Mouse (Mus musculus) olfactory bulb, adult 2 months (tissue): ENCODE results near the gene Mpv17.

Source experiments
- CTCF ChIP-seq: fragments of 200-500 bp; IDR thresholded peaks from 2 replicates; pipeline ENCODE4 v1.5.1; 2012; ENCODE audit warnings: low read depth, mild to moderate bottlenecking, low read length, moderate library complexity; ENCODE audit not compliant: insufficient read depth
- POLR2A ChIP-seq: fragments of 200-500 bp; IDR thresholded peaks from 2 replicates; pipeline ENCODE4 v1.6.1; 2012; ENCODE audit warnings: mild to moderate bottlenecking, low read depth, low read length, moderate library complexity; ENCODE audit not compliant: insufficient read depth

DNA sequence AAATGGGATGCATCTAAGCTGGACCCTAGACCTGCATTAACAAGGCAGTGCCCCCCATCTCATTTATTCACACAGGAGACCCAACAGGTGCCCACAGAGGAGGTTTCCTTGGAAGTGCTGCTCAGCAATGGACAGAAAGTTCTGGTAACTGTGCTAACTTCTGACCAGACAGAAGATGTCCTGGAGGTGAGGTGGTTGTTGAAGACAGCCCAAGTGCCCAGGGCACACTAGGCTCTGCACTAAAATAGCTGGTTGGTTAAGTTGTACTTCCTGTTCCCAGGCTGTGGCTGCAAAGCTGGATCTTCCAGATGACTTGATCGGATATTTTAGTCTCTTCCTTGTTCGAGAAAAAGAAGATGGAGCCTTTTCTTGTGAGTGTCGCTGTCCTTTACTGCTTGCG lies 41.6 kb upstream of the Mpv17 start:
- TF ChIP-seq CTCF = no peak
- TF ChIP-seq POLR2A = no peak
